Mouse (Mus musculus): Measurements from ENCODE around the gene Cel.

The Cel gene

DNA sequence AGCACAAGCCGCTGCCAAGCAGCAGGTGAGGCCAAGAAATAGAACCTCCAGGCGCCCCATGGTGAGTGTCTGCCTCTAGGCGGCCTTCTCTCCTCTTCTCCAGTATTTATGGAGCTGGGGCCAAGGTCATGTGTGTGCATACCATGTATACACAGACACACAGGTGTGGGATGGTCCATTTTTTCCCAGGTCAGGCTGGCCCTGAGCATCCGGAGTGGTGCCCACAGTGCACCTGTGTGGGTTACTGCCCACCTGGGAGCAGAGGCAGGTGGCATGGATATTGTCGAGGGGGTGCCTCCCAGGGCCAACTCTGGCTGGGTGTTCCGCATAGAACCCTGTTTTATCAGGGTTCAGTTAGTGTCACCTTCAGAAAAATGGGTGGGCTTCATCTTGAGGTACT, at the start of gene Cel:
Cel (minus strand) TSS at position 101 of the 400 bp plus-strand sequence.
- in situ Hi-C loops (cut with MseI, MboI): no loop called here

DNA sequence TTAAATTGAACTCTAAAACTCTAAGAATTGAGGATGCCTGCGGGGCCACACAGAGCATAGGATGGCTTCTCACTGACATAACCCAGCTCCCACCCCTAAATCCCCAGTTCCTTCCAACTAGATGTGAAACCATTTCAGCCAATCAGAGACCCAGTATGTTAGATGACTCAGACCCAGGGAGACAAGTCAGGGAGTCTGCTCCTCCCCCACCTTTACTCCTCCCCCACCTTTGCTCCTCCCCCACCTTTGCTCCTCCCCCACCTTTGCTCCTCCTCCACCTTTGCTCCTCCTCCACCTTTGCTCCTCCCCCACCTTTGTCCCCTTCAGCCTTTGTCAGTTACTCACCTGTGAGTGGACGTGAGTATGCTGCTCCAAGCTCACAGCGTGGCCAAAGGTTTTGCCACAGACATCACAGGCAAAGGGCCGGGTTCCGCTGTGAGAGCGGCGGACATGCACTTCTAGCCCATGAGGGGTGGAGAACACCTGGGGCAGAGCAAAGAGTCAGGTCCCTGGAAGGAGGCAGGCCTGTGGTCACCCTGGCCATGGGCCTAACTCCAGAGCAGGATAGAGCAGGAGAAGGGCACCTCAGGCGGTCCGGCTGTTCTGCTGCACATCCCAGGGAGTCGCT, 49.3 kb upstream of the Cel start:
- in situ Hi-C loops (cut with MseI, MboI): no loop called here

DNA sequence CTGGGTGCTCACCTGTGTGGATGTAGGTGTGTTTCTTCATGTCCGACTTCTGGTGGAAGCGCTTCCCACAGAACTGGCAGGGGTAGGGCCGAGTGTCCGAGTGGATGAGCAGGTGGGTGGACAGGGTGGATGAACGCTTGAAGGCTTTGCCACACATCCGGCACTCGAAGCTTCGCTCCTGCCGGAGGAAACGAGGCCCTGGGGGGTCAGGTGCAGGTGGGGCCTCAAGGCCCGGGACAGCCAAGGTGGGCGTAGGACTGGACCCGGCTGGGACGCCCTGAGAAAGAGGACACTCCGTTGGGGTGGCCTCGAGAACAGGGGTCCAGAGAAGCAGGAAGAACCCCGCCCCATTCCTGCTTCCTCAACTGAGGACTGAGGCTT, 48.2 kb upstream of the Cel start:
- in situ Hi-C loops (cut with MseI, MboI): no loop called here

DNA sequence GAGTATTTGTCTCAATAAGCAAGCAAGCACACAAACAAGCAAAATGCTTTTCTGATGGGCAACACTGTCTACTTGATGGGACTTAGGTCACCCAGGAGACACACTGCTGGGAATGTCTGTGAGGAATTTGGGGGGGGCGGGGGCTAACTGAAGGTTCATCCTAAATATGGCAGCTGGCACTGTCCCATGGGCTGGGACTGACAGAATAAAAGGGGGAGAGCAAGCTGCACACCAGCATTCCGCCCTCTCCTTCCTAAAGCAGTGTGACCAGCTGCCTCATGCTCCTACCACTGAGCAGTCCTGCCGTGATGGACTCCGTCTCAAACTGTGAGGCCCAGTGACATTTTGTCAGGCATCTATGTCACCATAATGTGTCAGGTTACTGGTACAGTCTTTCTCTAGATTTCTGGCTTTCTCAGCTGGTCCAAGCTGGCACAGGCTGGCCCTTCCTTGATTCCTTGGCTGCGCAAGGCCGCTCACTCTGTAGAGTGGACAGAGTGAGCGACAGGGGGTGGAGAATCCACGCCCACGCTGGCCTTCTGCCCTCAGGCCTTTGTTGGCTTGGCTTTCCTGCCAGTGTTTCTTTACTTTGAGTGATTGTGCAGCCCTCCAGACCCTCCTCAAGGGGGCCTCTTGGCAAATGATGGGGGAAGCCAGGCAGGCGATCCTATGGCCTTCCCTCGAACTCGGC, 47.7 kb upstream of the Cel start:
- in situ Hi-C loops (cut with MseI, MboI): no loop called here

DNA sequence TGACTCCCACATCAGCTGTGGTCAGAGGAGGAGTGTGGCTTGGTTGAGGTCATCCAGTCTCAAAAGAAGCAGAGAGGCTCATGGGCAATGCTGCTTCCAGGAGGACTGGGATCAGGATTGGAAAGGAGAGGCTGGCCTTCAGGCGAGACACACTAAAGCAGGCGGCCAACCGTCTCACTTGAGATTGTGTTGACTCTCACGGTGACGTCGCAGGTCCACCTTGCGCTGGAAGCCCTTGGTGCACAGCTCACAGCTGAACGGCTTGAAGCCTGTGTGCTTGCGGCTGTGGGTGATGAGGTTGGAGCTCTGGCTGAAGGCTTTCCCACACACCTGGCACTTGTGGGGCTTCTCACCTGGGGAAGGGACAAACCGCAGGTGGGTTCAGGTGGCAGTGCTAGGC, 46.6 kb upstream of the Cel start:
- in situ Hi-C loops (cut with MseI, MboI): no loop called here

DNA sequence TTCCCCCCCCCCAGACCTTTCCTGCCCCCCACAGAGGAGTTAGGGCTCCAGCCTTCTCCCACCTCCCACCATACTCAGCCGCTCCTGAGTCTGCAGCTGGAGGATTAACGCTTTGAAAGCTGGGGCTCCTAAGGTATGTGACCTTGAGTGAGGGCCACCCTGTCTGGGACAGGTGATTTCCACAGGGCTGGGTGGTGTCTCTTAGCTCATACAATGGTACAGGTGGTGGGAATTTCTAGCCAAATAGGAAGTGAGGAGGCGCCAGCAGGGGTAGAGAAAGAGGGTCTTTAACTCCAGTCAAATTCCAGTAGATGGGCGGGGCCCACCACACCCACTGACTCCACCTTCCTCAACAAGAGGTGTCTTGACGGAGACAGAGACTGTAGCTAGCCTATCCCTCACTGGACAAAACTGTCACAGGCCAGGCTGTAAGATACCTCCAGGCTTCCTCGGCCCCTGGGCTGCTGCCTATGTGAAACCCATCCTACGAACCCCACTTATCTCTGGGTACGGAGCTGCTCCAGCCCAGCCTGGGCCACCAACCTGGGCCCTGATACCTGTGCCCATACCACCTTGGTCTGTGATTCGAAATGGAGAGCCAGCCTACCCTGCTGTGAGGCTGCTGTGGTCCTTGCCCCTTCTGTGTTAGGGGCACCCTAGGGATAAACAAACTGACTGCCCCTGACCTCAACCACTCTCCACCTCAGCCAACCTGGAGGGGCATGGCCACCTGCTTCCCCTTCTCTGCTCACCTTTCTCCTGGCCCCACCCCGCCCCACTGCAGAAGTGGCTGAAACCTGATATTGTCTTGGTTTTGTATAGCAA, 44.4 kb upstream of the Cel start:
- in situ Hi-C loops (cut with MseI, MboI): no loop called here

DNA sequence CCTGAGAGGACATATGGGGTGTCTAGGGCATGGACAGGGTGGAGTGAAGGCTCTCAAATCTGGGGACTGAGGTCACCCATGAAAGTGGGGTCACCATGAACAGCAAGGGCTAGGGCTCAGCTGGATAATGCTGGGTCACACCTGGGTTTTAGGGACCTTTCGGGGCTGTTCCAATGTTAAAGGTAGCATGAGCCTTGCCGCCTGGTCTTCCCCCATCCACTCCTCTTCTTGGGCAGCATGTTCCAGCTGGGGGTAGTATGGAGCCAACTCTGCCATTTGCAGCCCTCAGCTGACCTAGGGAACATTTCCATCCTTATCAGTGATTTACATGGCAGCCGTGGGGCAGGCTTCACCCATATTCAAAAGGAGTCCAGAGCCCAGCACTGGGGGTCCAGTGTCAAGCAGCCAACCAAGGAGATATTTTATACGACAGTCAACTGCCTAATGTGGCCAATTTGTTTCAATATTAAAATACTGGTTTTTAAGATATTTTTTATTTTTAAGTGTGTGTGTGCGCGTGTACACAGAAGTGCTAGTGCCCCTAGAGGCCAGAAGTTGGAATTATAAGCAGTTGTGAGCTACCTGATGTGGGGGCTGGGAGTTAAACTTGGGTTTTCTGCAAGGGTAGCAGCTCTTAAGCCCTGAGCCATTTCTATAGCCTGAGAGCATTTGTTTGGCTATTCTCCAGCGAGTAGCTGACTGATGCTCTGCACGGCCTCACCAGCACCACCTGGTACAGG, 43.6 kb upstream of the Cel start:
- in situ Hi-C loops (cut with MseI, MboI): no loop called here

DNA sequence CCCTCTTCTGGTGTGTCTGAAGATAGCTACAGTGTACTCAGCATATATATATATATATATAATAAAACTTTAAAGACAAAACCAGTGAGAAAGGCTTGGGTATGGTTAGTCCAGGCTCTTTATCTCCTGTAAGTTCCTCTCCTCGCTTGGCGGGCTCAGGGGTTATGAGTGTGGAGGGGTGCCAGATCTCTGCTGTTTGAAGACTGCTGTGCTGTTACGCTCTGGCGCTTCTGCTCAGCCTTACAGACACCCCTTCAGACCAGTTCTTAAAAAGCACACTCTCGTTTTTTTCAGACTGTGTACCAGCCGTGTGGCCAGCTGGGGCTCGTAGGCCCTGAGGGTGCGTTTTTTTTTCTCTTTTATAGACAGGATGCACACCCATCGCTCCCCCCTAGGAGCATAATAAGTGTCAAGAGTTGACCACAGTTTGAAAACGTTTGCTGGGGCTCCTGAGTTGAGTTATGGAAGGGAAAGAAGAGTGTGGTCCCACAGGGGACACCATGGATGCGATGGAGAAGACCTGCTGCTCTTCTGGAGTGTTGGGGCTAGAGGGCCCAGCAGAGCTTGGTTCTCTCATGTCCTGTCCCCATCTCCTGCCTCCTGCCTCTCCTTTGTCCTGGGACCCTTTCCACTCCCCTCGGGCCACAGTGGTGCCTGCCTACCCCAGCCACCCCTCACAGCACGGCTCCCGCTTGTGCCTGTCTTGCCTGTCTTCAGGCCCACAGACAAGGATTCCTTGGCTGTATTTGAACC, 42.8 kb upstream of the Cel start:
- in situ Hi-C loops (cut with MseI, MboI): no loop called here

DNA sequence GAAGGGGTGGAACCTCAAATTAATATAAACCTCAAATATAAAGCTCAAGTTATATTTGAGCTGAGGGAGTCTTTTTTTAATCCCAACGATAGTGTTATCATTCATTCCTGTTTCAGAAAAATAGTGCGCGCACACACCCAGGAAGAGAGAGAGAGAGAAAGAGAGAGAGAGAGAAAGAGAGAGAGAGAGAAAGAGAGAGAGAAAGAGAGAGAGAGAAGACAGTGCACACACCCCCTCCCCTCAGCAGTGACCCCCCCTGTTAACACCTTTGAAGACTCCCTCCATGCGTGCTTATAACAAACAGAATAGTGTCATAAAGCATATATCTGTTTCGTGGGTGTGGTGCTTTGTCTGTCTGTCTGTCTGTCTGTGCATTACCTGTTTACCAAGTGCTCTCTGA, 40.3 kb upstream of the Cel start:
- in situ Hi-C loops (cut with MseI, MboI): no loop called here

DNA sequence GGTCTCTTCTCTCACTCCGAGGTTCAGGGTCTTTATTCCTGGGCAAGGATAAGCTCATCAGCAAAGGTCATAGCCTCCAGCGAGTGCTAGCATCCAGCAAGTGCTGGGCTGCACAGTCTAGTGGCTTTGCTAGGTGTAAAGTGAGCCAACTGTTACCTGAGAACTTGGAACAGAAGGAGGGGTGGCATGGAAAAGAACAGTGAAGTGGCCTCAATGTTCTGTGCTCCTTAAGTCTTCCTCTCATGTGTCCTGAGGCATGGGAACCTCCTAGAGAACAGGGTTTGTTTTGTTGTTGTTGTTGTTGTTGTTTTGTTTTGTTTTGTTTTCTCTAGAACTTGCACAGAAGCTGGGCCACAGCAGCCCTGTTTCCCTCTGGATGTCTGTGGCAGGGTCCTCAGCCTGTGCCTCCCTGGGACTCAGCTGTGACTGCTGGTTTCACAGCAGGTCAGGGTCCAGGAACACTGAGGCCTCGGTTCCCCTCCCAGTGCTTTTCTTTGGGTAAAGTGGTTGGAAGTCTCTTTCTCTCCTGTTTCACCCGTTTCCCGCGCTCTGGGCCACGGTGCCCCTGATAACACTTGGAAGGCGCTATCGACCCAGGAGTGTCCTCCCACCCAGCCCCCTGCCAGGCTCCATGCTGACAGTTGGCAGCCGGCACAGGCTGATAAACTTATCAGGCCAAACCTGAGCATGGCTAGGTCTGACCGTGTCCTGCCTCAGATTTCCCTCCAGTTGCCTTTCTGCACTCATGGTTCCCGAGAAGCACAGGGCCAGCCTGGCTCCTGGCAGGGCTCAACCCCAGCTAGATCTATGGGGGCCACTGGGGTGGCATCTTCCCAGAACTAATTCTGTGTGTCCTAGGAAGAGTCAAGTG, 38.8 kb upstream of the Cel start:
- in situ Hi-C loops (cut with MseI, MboI): no loop called here

DNA sequence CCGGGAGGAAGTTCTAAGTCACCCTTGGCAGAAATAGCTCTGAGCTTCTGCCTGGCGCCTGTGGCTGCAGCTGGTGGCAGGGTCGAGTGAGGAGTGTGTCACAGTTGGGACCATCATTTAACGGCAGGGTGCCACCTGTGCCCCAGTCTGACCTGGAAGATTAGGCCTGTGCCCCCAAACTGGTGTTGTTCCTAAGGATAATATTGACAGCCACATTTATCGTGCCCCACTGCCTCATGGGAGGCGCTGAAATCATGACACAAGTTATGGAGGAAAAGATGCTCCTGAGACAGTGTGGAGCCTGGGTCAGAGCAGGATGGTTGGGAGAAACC, 36.3 kb upstream of the Cel start:
- in situ Hi-C loops (cut with MseI, MboI): no loop called here

DNA sequence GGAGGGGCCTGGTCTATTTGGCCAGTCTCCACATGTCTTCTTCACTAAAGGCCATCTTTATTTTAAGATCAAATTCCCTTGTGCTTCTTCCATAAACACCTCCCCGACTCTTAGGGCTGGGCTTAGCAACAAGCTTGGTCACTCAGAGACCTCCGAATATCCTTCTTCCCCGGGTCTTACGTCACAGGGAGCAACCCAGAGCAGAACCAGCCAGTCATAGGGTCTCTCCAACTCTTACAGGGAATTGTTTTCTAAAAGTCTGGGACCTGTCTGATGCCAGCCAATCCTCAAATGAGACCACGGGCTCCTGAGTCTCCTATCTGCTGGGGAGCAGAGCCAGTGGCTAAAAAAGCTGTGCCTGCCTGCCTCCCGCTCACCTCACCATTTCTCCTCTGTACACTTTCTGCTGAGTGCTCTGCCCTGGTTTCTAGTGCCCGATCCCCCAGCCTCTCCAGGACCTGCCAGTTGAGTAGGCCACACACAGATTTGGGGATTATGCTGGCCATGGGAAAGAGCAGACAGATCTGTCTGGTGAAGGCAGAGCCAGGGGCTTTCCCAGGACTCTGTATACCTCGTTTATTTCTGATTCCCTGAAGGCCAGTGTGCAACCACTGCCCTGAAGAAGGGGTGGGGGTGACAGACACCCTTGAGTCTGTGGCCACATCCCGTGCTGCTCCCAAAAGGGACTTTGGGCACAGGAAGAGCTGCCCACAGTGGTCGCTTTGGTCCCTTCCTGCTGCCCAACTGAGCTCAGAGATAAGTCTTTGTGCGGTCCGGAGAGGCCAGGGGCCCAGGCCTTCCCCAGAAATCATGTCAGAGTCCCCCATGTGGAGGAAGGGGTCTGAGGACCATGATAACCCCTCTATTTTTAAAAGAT, 35.7 kb upstream of the Cel start:
- in situ Hi-C loops (cut with MseI, MboI): no loop called here

DNA sequence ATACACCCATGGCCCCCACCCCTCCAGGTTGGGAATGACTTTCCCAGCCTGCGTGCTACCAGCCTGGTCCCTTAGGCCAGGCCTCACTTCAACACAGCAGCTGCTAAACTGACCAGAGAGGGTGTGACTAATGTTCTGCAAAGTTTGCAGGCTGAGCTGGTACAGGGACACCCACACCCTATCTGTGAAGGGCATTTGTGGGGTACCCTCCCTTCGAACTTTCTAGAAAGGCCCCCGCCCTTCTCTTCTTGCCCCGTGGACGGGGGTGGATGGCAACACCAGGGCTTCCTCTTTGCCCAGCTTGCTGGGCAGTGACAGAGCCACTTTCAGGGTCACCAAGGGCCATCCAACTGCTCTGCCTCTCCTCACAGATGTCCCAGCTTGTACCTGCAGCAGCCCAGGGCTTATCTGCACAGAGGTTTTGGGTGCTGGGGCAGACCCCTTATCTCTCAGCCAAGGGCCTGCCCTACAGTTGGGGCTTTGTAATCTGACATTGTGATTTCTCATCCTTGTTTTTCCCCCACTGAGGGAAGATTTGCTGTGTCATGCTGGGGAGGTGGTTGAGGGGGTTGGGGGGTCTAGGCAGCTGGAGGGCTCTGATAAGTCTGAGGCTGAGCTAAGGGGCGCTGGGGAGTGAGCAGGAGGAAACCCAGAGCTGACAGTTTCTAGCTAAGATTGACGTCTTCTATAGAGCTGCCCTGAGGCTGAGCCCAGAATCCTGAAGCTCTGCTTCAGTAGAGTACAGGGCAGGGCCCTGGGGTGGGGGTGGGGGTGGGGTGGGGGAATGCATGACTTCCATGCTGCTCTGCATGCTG, 34.7 kb upstream of the Cel start:
- in situ Hi-C loops (cut with MseI, MboI): no loop called here

DNA sequence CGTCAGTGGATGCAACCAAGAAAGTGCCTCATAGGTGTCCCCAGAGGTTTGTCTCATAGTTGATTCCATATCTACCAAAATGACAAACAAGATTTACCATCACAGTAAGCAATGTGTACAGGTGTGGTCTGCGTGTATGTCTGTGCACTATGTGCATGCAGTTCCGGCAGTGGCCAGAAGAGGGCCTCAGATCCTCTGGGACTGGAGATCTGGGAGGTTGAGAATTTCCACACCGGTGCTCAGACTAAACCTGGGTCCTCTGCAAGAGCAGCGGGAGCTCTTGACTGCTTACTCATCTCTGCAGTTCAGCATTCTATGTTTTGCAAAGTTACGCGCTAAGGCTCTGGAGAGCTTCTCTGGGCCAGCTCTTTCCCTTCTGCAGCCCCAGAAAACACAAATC, 33.8 kb upstream of the Cel start:
- in situ Hi-C loops (cut with MseI, MboI): no loop called here

DNA sequence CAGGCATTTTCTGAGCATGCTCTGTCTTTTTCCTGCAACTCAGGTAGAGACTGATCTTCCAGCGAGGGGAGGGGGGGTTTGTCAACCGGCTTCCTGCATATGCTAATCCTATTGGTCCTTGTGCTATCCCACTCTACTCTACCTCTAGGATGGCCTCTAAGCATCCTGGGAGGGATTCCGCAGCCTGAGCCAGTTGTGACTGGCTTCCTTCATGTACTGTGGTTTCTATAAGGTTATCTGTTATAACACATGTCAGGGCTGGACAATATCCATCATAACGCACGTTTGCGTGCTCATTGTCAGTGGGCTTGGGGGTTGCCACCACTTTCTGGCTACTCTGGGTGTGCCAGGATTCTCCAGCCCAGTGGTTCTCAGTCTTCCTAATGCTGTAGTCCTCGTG, 32.8 kb upstream of the Cel start:
- in situ Hi-C loops (cut with MseI, MboI): no loop called here

DNA sequence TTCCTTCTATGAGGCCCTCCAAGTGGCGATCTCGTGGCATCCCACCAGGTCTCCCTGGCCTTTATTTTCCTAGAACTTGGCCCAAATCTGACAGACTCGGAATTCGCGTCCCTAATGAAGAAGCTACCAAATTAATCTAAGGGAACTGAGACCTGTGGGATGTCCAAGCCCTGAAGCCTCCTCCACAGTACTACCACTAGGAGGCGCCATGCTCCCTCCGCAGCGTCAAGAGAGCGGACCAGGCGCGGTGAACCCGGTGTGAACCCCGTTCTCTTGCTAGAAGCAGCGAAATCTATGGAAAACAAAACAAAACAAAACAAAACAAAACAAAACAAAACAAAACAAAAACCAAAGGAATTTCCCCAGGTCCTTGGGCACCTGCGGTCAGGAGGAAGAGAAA, 29.6 kb upstream of the Cel start:
- in situ Hi-C loops (cut with MseI, MboI): loop anchor here in 1 of 2 experiments (5.0 kb wide), 1 partner anchor 34 kb away; no protein-coding TSS in a partner anchor

DNA sequence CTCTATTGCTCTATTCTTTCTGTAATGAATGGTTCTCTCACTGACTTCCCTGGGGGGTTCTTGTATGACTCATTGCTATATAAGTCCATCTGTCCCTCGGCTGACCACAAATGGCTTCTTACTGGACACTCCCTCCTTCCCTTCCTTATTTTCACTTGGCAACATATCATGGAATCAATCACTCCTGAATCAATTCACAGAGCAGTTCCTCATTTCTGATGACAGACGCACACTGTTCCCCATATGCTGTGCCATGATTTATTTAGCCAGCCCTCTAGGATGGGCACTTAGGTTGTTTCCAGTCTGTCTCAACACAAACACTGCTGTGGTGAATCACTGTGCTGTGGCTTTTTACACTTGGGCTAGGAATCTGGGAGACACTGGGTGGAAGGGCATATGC, 28.3 kb upstream of the Cel start:
- in situ Hi-C loops (cut with MseI, MboI): loop anchor here in 1 of 2 experiments (5.0 kb wide), 1 partner anchor 36 kb away; no protein-coding TSS in a partner anchor

DNA sequence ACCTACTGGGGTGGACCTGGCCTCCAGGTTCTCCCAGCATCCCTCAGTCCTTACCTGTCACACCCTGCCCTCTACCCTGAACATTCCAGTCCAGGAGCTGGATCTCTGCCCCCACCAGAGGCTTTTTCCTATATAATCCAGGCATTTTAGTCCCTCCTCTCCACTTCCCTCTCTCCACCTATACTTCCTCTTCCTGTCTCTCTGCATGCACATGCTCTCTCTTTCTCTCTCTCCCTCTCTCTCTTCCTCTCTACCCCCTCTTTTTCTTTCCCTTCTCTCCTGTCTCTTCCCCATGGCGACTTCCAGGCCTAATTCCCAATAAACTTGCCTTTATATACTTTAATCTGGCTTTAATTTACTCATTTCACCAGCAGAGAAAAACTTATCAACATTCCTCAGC, 25.4 kb upstream of the Cel start:
- in situ Hi-C loops (cut with MseI, MboI): no loop called here

DNA sequence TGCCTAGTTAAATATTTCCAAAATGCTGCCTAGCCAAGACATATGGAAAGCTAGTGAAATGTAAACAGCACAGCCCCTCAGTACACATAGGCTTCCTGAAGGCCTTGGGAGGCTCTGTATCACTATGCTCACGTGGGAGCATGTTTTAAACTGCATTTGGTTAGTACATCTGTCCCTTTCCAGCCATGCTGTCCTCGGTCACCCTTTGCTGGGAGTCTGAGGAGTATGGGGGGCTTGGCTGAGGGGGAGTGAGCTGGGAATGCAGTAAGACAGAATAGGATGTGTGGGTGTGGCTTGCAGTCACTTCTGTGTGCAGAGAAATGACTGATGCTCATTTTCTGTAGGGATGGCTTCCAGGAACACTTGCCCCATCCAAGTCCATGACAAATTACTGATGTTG, 22.5 kb upstream of the Cel start:
- in situ Hi-C loops (cut with MseI, MboI): no loop called here
